Mouse (Mus musculus) liver, adult 2 months (tissue): ENCODE measurements at regions not wholly inside any gene's neighbourhood (a gene's known extent, or its start where the extent isn't known, plus 50 kb on each side); places are given as distances from the start of the nearest gene placed in this dataset.

Experiments used
- CTCF ChIP-seq: fragments of 200-500 bp; IDR thresholded peaks from 2 replicates; pipeline ENCODE4 v1.5.1; 2011; ENCODE audit warnings: low read depth, low read length, control low read depth
- POLR2A ChIP-seq: fragments of 200-500 bp; IDR thresholded peaks from 2 replicates; pipeline ENCODE4 v1.6.1; 2011; ENCODE audit warnings: low read length, control low read depth; ENCODE audit not compliant: insufficient read depth; ENCODE audit errors: extremely low read depth

DNA sequence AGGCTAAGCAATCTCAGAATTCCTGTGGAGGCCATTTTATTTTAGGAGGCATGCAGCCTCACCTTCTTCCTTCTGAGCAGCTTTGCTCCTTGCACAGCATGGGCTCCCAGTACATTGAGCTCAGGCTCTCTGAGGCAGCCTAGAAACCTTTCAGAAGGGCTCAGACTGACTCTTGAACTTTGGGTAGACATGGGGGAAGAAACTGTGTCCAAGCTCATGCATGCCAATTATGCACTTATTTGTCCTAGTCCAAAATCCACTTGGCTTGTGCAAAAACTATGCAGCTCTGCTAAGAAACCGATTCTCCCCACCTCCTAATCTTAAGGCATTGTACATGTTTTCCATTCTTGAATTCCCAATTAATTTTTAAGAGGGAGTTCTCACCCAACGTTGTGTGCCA is 268.0 kb downstream of the Adam29 start:
- TF ChIP-seq CTCF = no peak
- no peak for TF ChIP-seq POLR2A
